Mouse (Mus musculus): ENCODE measurements around the gene Tkt. TPM values are rescaled to one million over a fixed set of nuclear protein-coding genes. Genes with fewer than 3 reads are reported as not detected.

The Tkt gene
- polyA plus RNA-seq, 1 experiment from 2014 or later, result 213 TPM

DNA sequence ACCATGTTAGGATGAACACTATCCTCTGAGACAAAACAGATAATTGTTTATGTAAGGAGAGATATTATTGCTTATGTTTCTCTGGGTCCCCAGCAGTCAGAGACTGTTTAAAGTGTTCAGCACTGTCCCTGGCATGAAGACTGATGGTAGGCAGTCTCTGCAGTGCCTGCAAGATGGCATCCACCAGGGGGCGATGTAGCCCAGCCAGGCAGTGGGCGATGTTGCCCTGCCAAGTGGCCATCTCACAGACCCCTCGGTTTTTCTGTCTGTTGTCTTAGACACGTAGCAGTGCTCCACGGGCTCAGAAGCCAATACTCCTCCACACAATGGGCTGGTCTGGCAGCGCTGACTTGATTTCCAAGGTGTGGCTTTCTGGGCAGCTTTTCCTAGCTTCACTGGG, 43.3 kb downstream of the Tkt start:
- no peak; the same call in 1 of the 2 replicates for ATAC-seq
- H3K36me3 ChIP-seq, result no peaks in the 10 kb centered on the region
- no peaks in the 10 kb centered on the region for H3K9me3 ChIP-seq
- H3K27me3 ChIP-seq, result no peaks in the 10 kb centered on the region
- no peak overlapping the region for H3K27ac ChIP-seq
- 10% methylated on average over 6 of the region's 6 CpGs for WGBS
- H3K4me1 ChIP-seq (replicated peaks), result peaks cover 32% of the 10 kb centered on the region
- no peak overlapping the region for H3K4me2 ChIP-seq (replicated peaks)
- no peak overlapping the region for H3K4me3 ChIP-seq (replicated peaks)
- no peak overlapping the region for H3K9ac ChIP-seq (replicated peaks)

DNA sequence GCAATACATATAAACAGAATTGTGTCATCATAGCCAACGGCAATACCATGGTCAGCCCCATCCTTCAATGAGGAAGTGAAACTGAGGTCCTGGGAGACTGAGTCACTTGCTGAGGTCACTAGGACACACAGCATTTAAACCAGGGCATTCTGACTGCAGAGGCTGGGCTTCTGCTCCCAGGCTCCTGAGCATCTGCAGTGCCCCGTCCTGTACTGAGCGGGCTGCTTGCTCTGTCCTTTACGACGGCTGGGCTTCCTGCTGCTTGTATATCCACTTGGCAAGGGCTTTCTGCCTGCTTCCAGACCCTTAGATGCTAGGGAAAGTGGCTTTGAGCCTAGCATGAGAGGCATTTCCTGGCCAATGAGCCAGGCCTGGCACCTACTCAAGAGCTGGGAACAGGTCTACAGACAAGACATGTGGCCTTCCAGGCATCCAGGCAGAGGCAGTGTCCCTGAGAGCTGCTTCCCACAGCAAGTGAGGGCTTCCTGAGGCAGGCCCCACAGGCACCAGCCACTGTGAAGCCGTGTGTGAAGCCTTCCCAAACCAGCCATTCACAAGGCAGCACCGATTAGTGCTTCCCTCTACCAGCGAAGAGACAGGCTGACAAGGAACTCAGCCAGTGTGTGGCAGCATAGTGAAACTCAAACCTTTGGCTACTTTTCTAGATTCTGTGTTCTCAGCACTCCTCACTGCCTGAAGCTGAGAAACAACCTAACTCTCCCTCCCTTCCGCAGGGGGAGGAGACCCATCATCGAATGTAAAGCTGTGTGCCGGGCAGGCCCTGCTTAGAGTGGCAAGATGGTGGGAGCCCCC, 45.3 kb downstream of the Tkt start:
- Histone ChIP-seq H3K9ac (replicated peaks) (0 out of 2 replicates have a peak overlapping the region, but pooled peaks have one; percentile 19), H3K27me3 (no peaks in the 10 kb centered on the region), H3K27ac (peak overlapping the region; percentile 54), H3K36me3 (no peaks in the 10 kb centered on the region), H3K4me2 (replicated peaks) (no peak overlapping the region), H3K9me3 (no peaks in the 10 kb centered on the region), H3K4me3 (replicated peaks) (no peak overlapping the region), H3K4me1 (replicated peaks) (peaks cover 21% of the 10 kb centered on the region)
- ATAC-seq, result peak; percentile 51
- WGBS, result 40% methylated on average over 11 of the region's 11 CpGs

DNA sequence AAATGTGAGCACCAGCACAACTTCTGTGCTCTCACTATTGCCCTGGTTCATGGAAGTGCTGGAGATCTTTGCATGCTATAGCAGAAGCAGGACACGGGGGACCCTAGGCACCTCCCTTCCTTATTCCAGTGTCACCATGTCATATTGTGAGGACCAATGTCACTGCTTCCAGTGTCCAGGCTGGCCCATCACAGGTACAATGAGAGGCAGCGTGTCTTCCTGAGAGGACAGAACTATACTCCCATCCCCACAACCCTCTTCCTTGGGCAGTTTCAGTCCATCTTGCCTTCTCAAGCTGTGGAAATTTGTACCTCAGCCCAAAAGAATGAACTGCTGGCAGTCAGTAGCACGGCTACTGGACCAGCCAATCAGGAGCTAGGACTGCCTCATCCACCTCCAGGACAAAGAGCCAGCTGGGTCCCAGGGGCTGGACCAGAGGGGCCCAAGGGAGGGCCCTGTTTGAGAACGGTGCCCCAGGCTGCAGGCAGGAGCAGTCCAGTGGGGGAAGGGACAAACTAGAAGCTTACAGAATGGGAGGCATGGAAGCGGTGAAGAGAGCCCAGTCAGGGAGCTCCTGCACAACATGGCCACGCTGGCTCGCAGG, 46.0 kb downstream of the Tkt start:
- Histone ChIP-seq H3K9ac (replicated peaks) (0 out of 2 replicates have a peak overlapping the region, but pooled peaks have one; percentile 12), H3K9me3 (no peaks in the 10 kb centered on the region), H3K36me3 (no peaks in the 10 kb centered on the region), H3K27me3 (no peaks in the 10 kb centered on the region), H3K4me3 (replicated peaks) (no peak overlapping the region), H3K4me2 (replicated peaks) (peak overlapping the region; percentile 22; the same call in 1 of the 2 replicates), H3K27ac (peak overlapping the region; percentile 54), H3K4me1 (replicated peaks) (peaks cover 21% of the 10 kb centered on the region)
- 8% methylated on average over 7 of the region's 7 CpGs for WGBS
- peak; percentile 89 for ATAC-seq

DNA sequence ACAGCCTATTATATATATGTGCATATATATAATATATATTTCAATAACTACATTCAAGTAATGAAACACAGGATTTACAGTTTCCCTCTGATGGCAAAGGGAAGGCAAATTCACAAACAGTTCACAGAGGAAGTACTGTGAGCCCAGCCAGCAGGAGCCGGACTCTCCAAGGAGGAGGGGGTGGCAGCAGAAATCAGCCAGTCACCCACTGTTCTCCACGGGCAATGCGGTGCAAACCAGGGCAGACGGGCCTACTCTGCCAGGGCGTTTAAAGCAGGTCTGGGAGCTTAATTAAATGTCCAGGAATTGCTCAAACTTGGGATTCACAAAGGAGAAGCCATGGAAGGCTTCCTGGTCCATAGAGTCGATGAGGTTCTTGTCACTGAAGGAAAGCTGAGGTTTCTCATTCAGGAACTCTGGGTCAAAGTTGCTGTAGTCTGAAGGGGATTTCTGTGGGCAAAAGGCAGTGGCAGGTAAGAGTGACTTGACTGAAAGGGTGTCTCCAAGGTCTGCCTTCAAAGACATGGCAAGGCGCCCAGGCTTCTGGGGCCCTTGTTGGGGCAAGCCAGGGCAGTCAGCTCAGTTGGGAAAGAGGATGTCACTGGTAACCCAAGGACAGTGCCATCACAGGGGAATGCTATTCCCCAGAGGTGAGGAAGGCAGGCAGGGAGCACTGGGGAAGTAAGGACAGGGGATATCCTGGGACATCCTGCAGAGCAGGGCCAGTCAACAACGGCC, 47.6 kb downstream of the Tkt start:
- H3K9ac ChIP-seq (replicated peaks), result no peak overlapping the region
- H3K27ac ChIP-seq, result no peak overlapping the region
- no peaks in the 10 kb centered on the region for H3K9me3 ChIP-seq
- H3K36me3 ChIP-seq, result no peaks in the 10 kb centered on the region
- no peaks in the 10 kb centered on the region for H3K27me3 ChIP-seq
- no peak overlapping the region for H3K4me2 ChIP-seq (replicated peaks)
- H3K4me3 ChIP-seq (replicated peaks), result no peak overlapping the region
- peaks cover 21% of the 10 kb centered on the region for H3K4me1 ChIP-seq (replicated peaks)
- no peak for ATAC-seq
- WGBS, result 86% methylated on average over 8 of the region's 8 CpGs

DNA sequence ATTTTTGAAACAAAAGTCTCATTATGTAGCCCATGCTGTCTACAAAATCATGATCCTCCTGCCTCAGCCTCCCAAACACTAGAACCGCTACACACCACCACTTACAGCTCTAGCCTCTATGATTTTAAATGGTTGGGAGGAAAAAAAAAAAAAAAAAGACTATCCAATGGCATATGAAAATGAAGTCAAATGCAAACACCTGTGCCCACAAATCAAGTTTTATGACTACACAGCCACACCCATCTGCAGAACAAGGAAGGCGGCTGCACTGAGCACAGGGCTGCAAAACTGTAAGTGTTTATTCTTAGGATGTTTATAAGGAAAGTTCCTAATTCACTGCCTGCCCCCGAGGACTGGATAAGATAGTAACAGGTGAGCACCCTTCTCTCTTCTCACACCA, 48.2 kb downstream of the Tkt start:
- Histone ChIP-seq H3K4me1 (replicated peaks) (peaks cover 21% of the 10 kb centered on the region), H3K27me3 (no peaks in the 10 kb centered on the region), H3K9ac (replicated peaks) (no peak overlapping the region), H3K4me2 (replicated peaks) (no peak overlapping the region), H3K4me3 (replicated peaks) (no peak overlapping the region), H3K36me3 (peaks cover 2% of the 10 kb centered on the region; the same call in 1 of the 2 replicates), H3K9me3 (no peaks in the 10 kb centered on the region), H3K27ac (no peak overlapping the region)
- whole genome bisulfite sequencing, result 95% methylated on average over 3 of the region's 3 CpGs
- ATAC-seq, result no peak

DNA sequence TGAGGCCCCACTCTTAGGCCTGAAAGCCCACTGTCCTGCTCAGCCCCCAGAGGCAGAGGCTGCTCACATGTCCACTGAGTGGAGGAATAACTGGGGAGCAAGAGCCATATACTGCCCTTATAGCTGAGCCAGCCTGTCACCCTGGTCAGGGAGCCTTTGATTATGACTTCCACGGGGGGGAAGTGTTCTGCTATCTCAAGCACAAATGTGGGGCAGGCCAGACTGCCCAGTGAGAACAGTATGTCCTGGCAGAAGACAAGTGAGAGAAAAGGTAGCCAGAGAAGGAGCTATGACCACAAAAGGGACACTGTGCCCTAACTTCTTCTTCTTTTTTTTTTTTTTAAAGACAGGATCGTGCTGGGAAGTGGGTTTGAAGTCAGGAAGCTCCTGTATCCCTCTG, 49.0 kb downstream of the Tkt start:
- WGBS, result 81% methylated on average over 2 of the region's 2 CpGs

DNA sequence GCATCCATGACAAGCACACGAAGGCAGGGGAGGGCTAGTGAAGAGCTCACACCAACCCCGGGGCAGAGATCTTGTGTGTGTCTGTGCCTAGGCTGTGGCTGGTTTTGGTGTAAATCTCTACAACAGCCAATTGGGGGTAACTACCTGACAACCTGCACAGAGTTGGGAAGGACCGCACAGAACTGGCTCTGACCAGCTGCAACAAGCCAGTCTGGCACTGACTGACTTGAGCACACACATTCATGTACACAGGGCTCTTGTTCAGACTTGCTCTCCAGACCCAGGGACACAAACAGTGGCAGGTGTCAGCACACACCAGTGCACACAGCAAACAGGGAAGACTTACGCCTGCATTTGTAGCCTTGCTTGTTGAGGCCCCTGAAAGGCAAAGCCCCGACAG, 58.7 kb downstream of the Tkt start:
- Histone ChIP-seq H3K9me3 (no peaks in the 10 kb centered on the region), H3K27me3 (no peaks in the 10 kb centered on the region), H3K9ac (replicated peaks) (no peak overlapping the region), H3K4me2 (replicated peaks) (no peak overlapping the region), H3K36me3 (0 out of 2 replicates have a peak, but pooled peaks cover 9% of the 10 kb centered on the region), H3K4me1 (replicated peaks) (no peaks in the 10 kb centered on the region), H3K27ac (no peak overlapping the region), H3K4me3 (replicated peaks) (no peak overlapping the region)
- 82% methylated on average over 5 of the region's 5 CpGs for WGBS
- no peak for ATAC-seq

More for the DNA sequence above, 49.0 kb downstream of the Tkt start:
- Histone ChIP-seq H3K4me1 (replicated peaks) (peaks cover 21% of the 10 kb centered on the region), H3K9ac (replicated peaks) (no peak overlapping the region), H3K4me2 (replicated peaks) (no peak overlapping the region), H3K4me3 (replicated peaks) (no peak overlapping the region), H3K9me3 (no peaks in the 10 kb centered on the region), H3K36me3 (peaks cover 7% of the 10 kb centered on the region; the same call in 1 of the 2 replicates), H3K27ac (no peak overlapping the region), H3K27me3 (no peaks in the 10 kb centered on the region)
- ATAC-seq, result no peak

DNA sequence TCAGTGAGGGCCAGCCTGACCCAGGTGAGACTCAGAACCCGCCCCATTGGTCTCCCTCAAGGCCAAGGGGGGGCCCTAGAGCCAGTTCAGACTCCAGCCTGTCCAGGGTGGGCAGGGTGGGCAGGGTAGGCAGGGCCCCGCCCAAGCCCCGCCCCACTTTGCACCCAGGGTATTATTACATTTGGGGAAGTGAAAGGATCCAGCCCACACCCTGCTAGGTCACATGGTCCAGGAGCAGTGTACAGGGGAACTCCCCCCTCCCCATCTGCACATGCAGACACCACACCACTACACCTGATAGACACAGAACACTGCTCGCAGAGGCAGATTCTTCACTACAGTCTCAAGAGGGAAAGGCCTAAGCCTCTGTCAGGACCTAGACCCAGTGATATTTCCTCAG, 59.5 kb downstream of the Tkt start:
- no peak overlapping the region for H3K4me3 ChIP-seq (replicated peaks)
- H3K4me1 ChIP-seq (replicated peaks), result no peaks in the 10 kb centered on the region
- no peaks in the 10 kb centered on the region for H3K9me3 ChIP-seq
- ATAC-seq, result no peak
- no peak overlapping the region for H3K9ac ChIP-seq (replicated peaks)
- no peak overlapping the region for H3K4me2 ChIP-seq (replicated peaks)
- 85% methylated on average over 4 of the region's 4 CpGs for WGBS
- 0 out of 2 replicates have a peak, but pooled peaks cover under 1% of the 10 kb centered on the region for H3K36me3 ChIP-seq
- H3K27me3 ChIP-seq, result no peaks in the 10 kb centered on the region
- H3K27ac ChIP-seq, result no peak overlapping the region

DNA sequence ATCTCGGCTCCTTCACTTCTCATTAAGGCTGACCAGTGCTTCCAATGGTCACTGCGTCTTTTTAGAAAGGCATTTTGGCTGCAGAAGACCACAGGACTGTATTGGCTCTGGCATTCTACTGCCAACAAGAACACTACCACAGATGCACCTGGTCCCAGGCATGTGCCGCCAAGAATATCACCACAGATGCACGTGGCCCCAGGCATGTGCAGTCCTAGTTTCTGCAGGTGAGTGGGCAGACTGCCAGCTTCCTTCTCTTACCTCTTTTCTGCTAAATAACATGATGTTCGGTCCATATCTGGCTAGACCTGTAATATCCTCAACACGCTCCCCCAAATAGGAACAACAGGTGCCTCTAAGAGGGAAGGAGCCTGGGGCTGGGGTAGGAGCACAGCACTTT, 60.0 kb downstream of the Tkt start:
- WGBS, result 92% methylated on average over 6 of the region's 6 CpGs
- H3K27me3 ChIP-seq, result no peaks in the 10 kb centered on the region
- no peak overlapping the region for H3K9ac ChIP-seq (replicated peaks)
- no peaks in the 10 kb centered on the region for H3K36me3 ChIP-seq
- no peaks in the 10 kb centered on the region for H3K4me1 ChIP-seq (replicated peaks)
- H3K4me2 ChIP-seq (replicated peaks), result no peak overlapping the region
- no peaks in the 10 kb centered on the region for H3K9me3 ChIP-seq
- no peak overlapping the region for H3K27ac ChIP-seq
- no peak overlapping the region for H3K4me3 ChIP-seq (replicated peaks)
- no peak for ATAC-seq

DNA sequence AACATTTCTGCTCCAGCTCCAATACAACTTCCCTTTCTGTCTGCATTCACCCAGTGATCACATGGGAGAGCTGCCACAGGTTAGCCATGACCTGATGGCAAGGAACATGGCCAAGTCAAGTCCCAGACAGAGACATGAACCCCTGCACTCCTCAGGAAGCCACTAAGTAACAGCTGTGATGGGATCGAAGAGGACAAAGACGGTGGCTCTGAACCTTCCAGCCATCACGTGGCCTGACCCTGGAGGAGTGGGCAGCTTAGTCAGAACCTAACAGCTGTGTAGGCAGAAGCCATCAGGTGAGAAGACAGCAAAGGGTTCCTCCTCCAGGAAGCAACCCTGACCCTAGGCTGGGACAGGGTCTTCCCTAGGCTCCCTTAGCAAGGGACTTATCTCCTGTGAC, 61.3 kb downstream of the Tkt start:
- no peak overlapping the region for H3K4me3 ChIP-seq (replicated peaks)
- no peak for ATAC-seq
- H3K4me1 ChIP-seq (replicated peaks), result no peaks in the 10 kb centered on the region
- WGBS, result 92% methylated on average over 3 of the region's 3 CpGs
- H3K27ac ChIP-seq, result no peak overlapping the region
- no peaks in the 10 kb centered on the region for H3K9me3 ChIP-seq
- H3K9ac ChIP-seq (replicated peaks), result no peak overlapping the region
- H3K27me3 ChIP-seq, result no peaks in the 10 kb centered on the region
- no peaks in the 10 kb centered on the region for H3K36me3 ChIP-seq
- H3K4me2 ChIP-seq (replicated peaks), result no peak overlapping the region

DNA sequence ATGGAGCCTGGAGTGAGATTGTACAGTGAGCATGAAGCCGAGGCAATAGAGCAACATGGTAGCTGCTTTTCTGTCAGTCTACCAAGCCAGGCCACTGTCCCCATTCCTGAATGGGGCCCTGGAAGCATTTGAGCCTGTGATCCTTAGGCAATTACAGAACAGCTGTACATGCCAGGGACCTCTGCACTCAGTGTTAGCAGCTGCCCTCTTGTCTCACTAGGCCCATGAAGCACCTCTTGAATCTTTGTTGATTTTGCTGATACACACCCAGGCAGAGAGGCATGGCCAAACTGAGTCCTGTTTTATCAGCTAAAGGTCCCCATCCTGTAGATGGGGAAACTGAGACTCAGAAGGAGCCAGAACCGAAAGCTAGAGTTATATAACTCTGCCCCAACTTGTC, 62.1 kb downstream of the Tkt start:
- Histone ChIP-seq H3K27ac (no peak overlapping the region), H3K4me2 (replicated peaks) (no peak overlapping the region), H3K9me3 (no peaks in the 10 kb centered on the region), H3K9ac (replicated peaks) (no peak overlapping the region), H3K27me3 (no peaks in the 10 kb centered on the region), H3K36me3 (no peaks in the 10 kb centered on the region), H3K4me3 (replicated peaks) (no peak overlapping the region), H3K4me1 (replicated peaks) (no peaks in the 10 kb centered on the region)
- no peak for ATAC-seq
- WGBS, result 91% methylated on average over 2 of the region's 2 CpGs

DNA sequence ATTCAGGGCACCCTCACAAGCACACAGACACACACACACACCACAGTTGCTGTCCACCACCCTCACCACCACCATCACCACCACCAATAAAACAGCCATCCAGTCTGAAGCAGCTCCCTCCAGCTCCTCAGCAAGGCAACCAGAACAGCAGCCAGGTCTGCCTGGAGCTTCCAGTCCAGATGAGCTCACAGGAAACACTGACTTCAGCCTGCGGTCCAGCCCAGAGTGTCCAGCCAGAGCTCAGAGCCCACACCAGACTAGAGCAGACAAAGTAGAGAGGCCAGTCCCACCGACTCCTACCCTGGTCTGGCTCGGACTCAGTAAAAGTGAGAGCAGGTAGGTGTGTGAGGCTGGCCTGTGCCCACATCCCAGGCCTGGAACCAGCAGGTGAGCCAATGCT, 62.8 kb downstream of the Tkt start:
- 89% methylated on average over 3 of the region's 3 CpGs for WGBS
- no peak for ATAC-seq

More for the DNA sequence above, 62.8 kb downstream of the Tkt start:
- H3K9ac ChIP-seq (replicated peaks), result no peak overlapping the region
- H3K9me3 ChIP-seq, result no peaks in the 10 kb centered on the region
- H3K27me3 ChIP-seq, result no peaks in the 10 kb centered on the region
- no peaks in the 10 kb centered on the region for H3K36me3 ChIP-seq
- no peak overlapping the region for H3K27ac ChIP-seq
- no peak overlapping the region for H3K4me3 ChIP-seq (replicated peaks)
- H3K4me2 ChIP-seq (replicated peaks), result no peak overlapping the region
- no peaks in the 10 kb centered on the region for H3K4me1 ChIP-seq (replicated peaks)
